Mouse (Mus musculus) hindbrain, postnatal 0 days (tissue): ENCODE data around the gene Smarcc2. TPM values are rescaled to one million over a fixed set of nuclear protein-coding genes. Genes with fewer than 3 reads are reported as not detected.
"Not testable (repeated sequence)": the region's sequence is repeated elsewhere in the genome, so short reads cannot be mapped to it uniquely, and the experiment has no call there.

ENCODE experiments used
- ATAC-seq: fragments of 200-750 bp; cut with Nextera tagmentation; 2 replicates; pipeline ENCODE4 v1.8.0; 2017; ENCODE audit warnings: mild to moderate bottlenecking, moderate TSS enrichment, moderate library complexity
- DNase-seq: peaks from one replicate; pipeline ENCODE4 v3.0.0-alpha.2; 2015; ENCODE audit warnings: low spot score
- H3K27ac ChIP-seq: fragments of 300-500 bp; sonication (generic); 2 replicates; pipeline ENCODE4 v1.5.1; 2014; ENCODE audit warnings: mild to moderate bottlenecking
- H3K27me3 ChIP-seq: fragments of 300-500 bp; sonication (generic); 2 replicates; pipeline ENCODE4 v1.6.1; 2014; ENCODE audit warnings: low read length, mixed read lengths; ENCODE audit not compliant: insufficient read depth
- H3K36me3 ChIP-seq: fragments of 300-500 bp; sonication (generic); 2 replicates; pipeline ENCODE4 v1.6.1; 2014; ENCODE audit warnings: low read length, mixed read lengths; ENCODE audit not compliant: insufficient read depth
- H3K4me1 ChIP-seq: fragments of 300-500 bp; sonication (generic); 2 replicates; pipeline ENCODE4 v1.6.1; 2014; ENCODE audit warnings: antibody characterized with exemption, low read length, mixed read lengths; ENCODE audit not compliant: insufficient read depth
- H3K4me2 ChIP-seq: fragments of 300-500 bp; sonication (generic); 2 replicates; pipeline ENCODE4 v1.6.1; 2014; ENCODE audit warnings: low read depth, mild to moderate bottlenecking, low read length, moderate library complexity, mixed read lengths
- H3K4me3 ChIP-seq: fragments of 300-500 bp; sonication (generic); 2 replicates; pipeline ENCODE4 v1.5.1; 2014; ENCODE audit warnings: low read length
- H3K9ac ChIP-seq: fragments of 300-500 bp; sonication (generic); replicated peaks from 2 replicates; pipeline ENCODE4 v1.6.1; 2014; ENCODE audit warnings: mild to moderate bottlenecking, low read length, moderate library complexity, mixed read lengths
- H3K9me3 ChIP-seq: fragments of 300-500 bp; sonication (generic); 2 replicates; pipeline ENCODE4 v1.6.1; 2016; ENCODE audit warnings: low read length, mixed read lengths
- CTCF ChIP-seq: IDR thresholded peaks from 2 replicates; pipeline ENCODE4 v1.5.1; 2016; ENCODE audit warnings: antibody characterized with exemption, control low read depth, low read depth
- WGBS: fragments of 180-500 bp; shearing (Covaris S2); extraction: QIAGEN DNeasy Blood & Tissue Kit; methylation state at CpG from one replicate; pipeline ENCODE4 v1.1.7; 2014; 5-methylcytosine and 5-hydroxymethylcytosine counted together
- polyA plus RNA-seq: library from polyadenylated mRNA; unstranded; fragments of >200 nt; fragmentation: Nextera tagmentation; extraction: Ambion mirVana; gene quantifications from 2 replicates; pipeline ENCODE4 v1.2.1, GENCODE M21; 2015
- total RNA-seq: library from RNA; depleted of rRNA; stranded (reverse); fragments of >200 nt; gene quantifications from 2 replicates; pipeline ENCODE4 v1.2.3, GENCODE M21; 2014

Smarcc2 gene
- total and polyA plus RNA-seq, 2 experiments from 2014 or later = 112 to 174 TPM

GRCm38 (mm10) chr10:128487861-128488712, 29.0 kb downstream of the Smarcc2 start:
- ATAC-seq = no peak
- Histone ChIP-seq H3K4me1 (peaks cover 8% of the 10 kb centered on the region; the same call in 1 of the 2 replicates), H3K9me3 (no peaks in the 10 kb centered on the region), H3K4me2 (no peak overlapping the region), H3K4me3 (no peak overlapping the region), H3K36me3 (peaks cover 56% of the 10 kb centered on the region), H3K27me3 (no peaks in the 10 kb centered on the region), H3K27ac (no peak overlapping the region), H3K9ac (no peak overlapping the region)
- WGBS = 74% methylated on average over 22 of the region's 22 CpGs
- DNase-seq = no peak
- no peak for TF ChIP-seq CTCF

- Histone ChIP-seq H3K36me3 (peaks cover 49% of the 10 kb centered on the region), H3K4me1 (peaks cover 8% of the 10 kb centered on the region; the same call in 1 of the 2 replicates), H3K4me3 (no peak overlapping the region), H3K27ac (no peak overlapping the region), H3K9me3 (no peaks in the 10 kb centered on the region), H3K4me2 (no peak overlapping the region), H3K27me3 (no peaks in the 10 kb centered on the region), H3K9ac (no peak overlapping the region)
- TF ChIP-seq CTCF = no peak
- ATAC-seq (no peak), DNase-seq (no peak)
- 69% methylated on average over 4 of the region's 4 CpGs for WGBS
Measured at GRCm38 (mm10) chr10:128488776-128489175, 29.7 kb downstream of the Smarcc2 start.

GRCm38 (mm10) chr10:128489380-128489779, 30.3 kb downstream of the Smarcc2 start:
- H3K4me2 ChIP-seq = no peak overlapping the region
- H3K4me3 ChIP-seq = no peak overlapping the region
- no peak for DNase-seq
- no peaks in the 10 kb centered on the region for H3K27me3 ChIP-seq
- peaks cover 8% of the 10 kb centered on the region; the same call in 1 of the 2 replicates for H3K4me1 ChIP-seq
- no peaks in the 10 kb centered on the region for H3K9me3 ChIP-seq
- peak overlapping the region; percentile 49 for H3K27ac ChIP-seq
- TF ChIP-seq CTCF = no peak
- peaks cover 43% of the 10 kb centered on the region for H3K36me3 ChIP-seq
- 60% methylated on average over 5 of the region's 5 CpGs for WGBS
- H3K9ac ChIP-seq = no peak overlapping the region
- ATAC-seq = no peak

GRCm38 (mm10) chr10:128489785-128490184, 30.7 kb downstream of the Smarcc2 start:
- Histone ChIP-seq H3K27me3 (no peaks in the 10 kb centered on the region), H3K9me3 (no peaks in the 10 kb centered on the region), H3K4me2 (no peak overlapping the region), H3K27ac (peak overlapping the region; percentile 49), H3K4me1 (peaks cover 11% of the 10 kb centered on the region; the same call in 1 of the 2 replicates), H3K4me3 (no peak overlapping the region), H3K36me3 (peaks cover 41% of the 10 kb centered on the region), H3K9ac (no peak overlapping the region)
- no peak for TF ChIP-seq CTCF
- ATAC-seq (no peak), DNase-seq (no peak)
- 48% methylated on average over 4 of the region's 4 CpGs for WGBS

GRCm38 (mm10) chr10:128490232-128490631, 31.2 kb downstream of the Smarcc2 start:
- H3K4me1 ChIP-seq = peaks cover 14% of the 10 kb centered on the region
- ATAC-seq (no peak), DNase-seq (peak; percentile 15)
- H3K27me3 ChIP-seq = no peaks in the 10 kb centered on the region
- WGBS = 61% methylated on average over 5 of the region's 5 CpGs
- no peak overlapping the region for H3K4me2 ChIP-seq
- no peak for TF ChIP-seq CTCF
- H3K27ac ChIP-seq = peak overlapping the region; percentile 49
- H3K4me3 ChIP-seq = no peak overlapping the region
- no peaks in the 10 kb centered on the region for H3K9me3 ChIP-seq
- H3K9ac ChIP-seq = no peak overlapping the region
- H3K36me3 ChIP-seq = peaks cover 41% of the 10 kb centered on the region

GRCm38 (mm10) chr10:128490912-128491311, 31.9 kb downstream of the Smarcc2 start:
- no peaks in the 10 kb centered on the region for H3K27me3 ChIP-seq
- H3K4me3 ChIP-seq = no peak overlapping the region
- peaks cover 36% of the 10 kb centered on the region for H3K36me3 ChIP-seq
- peak overlapping the region; percentile 71; the same call in 1 of the 2 replicates for H3K4me2 ChIP-seq
- peak overlapping the region; percentile 23 for H3K27ac ChIP-seq
- 30% methylated on average over 5 of the region's 5 CpGs for WGBS
- no peak for TF ChIP-seq CTCF
- H3K9me3 ChIP-seq = no peaks in the 10 kb centered on the region
- ATAC-seq (no peak), DNase-seq (peak; percentile 12)
- peaks cover 14% of the 10 kb centered on the region for H3K4me1 ChIP-seq
- no peak overlapping the region for H3K9ac ChIP-seq

- H3K4me1 ChIP-seq = peaks cover 14% of the 10 kb centered on the region
- no peaks in the 10 kb centered on the region for H3K27me3 ChIP-seq
- H3K4me2 ChIP-seq = peak overlapping the region; percentile 71
- H3K27ac ChIP-seq = peak overlapping the region; percentile 23
- DNase-seq (no peak), ATAC-seq (no peak)
- WGBS = 71% methylated on average over 6 of the region's 6 CpGs
- no peak for TF ChIP-seq CTCF
- no peak overlapping the region for H3K9ac ChIP-seq
- H3K9me3 ChIP-seq = no peaks in the 10 kb centered on the region
- H3K36me3 ChIP-seq = peaks cover 36% of the 10 kb centered on the region
- H3K4me3 ChIP-seq = no peak overlapping the region
Measured at GRCm38 (mm10) chr10:128491495-128491894, 32.4 kb downstream of the Smarcc2 start.

GRCm38 (mm10) chr10:128492051-128492450, 33.0 kb downstream of the Smarcc2 start:
- not testable (repeated sequence) for DNase-seq, H3K27me3 ChIP-seq, H3K9me3 ChIP-seq, ATAC-seq
- H3K27ac ChIP-seq = peak overlapping the region; percentile 91; the same call in 1 of the 2 replicates
- WGBS = 74% methylated on average over 8 of the region's 8 CpGs
- peak overlapping the region; percentile 59 for H3K4me3 ChIP-seq
- H3K9ac ChIP-seq = peak overlapping the region; percentile 75
- H3K4me2 ChIP-seq = peak overlapping the region; percentile 71
- peaks cover 14% of the 10 kb centered on the region for H3K4me1 ChIP-seq
- peaks cover 34% of the 10 kb centered on the region for H3K36me3 ChIP-seq
